Mouse (Mus musculus): ENCODE data around the gene Adarb2. TPM values are rescaled to one million over a fixed set of nuclear protein-coding genes. Genes with fewer than 3 reads are reported as not detected.

The Adarb2 gene
- total and polyA plus RNA-seq, 3 experiments, result not detected

GRCm38 (mm10) chr13:8406020-8406419 lies 203.4 kb downstream of the Adarb2 start:
- Histone ChIP-seq H3K9me3 (replicated peaks; ENCODE audit: low read length) (no peaks in the 10 kb centered on the region), H3K9ac (ENCODE audit: insufficient read depth, low read depth) (no peak overlapping the region), H3K27ac (ENCODE audit: insufficient read depth, low read depth) (no peak overlapping the region), H3K4me2 (ENCODE audit: insufficient read depth, low read depth, poor library complexity, severe bottlenecking) (no peak overlapping the region), H3K36me3 (replicated peaks in 1 of 2; ENCODE audit: control insufficient read depth in 1 of 2, insufficient read depth in 1 of 2, low read length in 1 of 2) (no peaks in the 10 kb centered on the region), H3K27me3 (replicated peaks) (no peaks in the 10 kb centered on the region), H3K4me3 (replicated peaks in 1 of 3; ENCODE audit: low read depth in 2 of 3, low read length in 2 of 3, poor library complexity in 1 of 3) (no peak overlapping the region), H3K79me2 (replicated peaks; ENCODE audit: control insufficient read depth, extremely low read depth, insufficient read depth, poor library complexity, severe bottlenecking) (no peaks in the 10 kb centered on the region), H3K4me1 (ENCODE audit: control insufficient read depth in 1 of 2, insufficient read depth in 2 of 2) (no peaks in the 10 kb centered on the region)
- no peak for DNase-seq (ENCODE audit: extremely low read depth)
- dilution Hi-C loops (cut with MboI; ENCODE audit: extremely low pct_ligation_motif_present, extremely low pct_unique_long_range_greater_than_20kb, low sequenced_read_pairs), result no loop called here
- TF ChIP-seq RAD21 (IDR thresholded peaks at IDR 0.05; ENCODE audit: low read depth, low read length) (no peak), CTCF (conservative IDR thresholded peaks at IDR 0.05 in 1 of 2, IDR thresholded peaks at IDR 0.05 in 1 of 2; ENCODE audit: low read depth in 2 of 2, low read length in 2 of 2) (no peak), MYC (IDR thresholded peaks at IDR 0.05; ENCODE audit: low read depth, low read length) (no peak)
- in situ Hi-C loops (cut with MboI; ENCODE audit: low pct_ligation_motif_present, low pct_unique_long_range_greater_than_20kb, low sequenced_read_pairs), result no loop called here

GRCm38 (mm10) chr13:8410353-8411318 lies 208.0 kb downstream of the Adarb2 start:
- H3K9ac ChIP-seq (ENCODE audit: insufficient read depth, low read depth), result no peak overlapping the region
- DNase-seq (ENCODE audit: extremely low read depth), result no peak
- H3K4me2 ChIP-seq (ENCODE audit: insufficient read depth, low read depth, poor library complexity, severe bottlenecking), result no peak overlapping the region
- no peaks in the 10 kb centered on the region for H3K79me2 ChIP-seq (replicated peaks; ENCODE audit: control insufficient read depth, extremely low read depth, insufficient read depth, poor library complexity, severe bottlenecking)
- in situ Hi-C loops (cut with MboI; ENCODE audit: low pct_ligation_motif_present, low pct_unique_long_range_greater_than_20kb, low sequenced_read_pairs), result no loop called here
- no peaks in the 10 kb centered on the region for H3K9me3 ChIP-seq (replicated peaks; ENCODE audit: low read length)
- no peaks in the 10 kb centered on the region for H3K4me1 ChIP-seq (ENCODE audit: control insufficient read depth in 1 of 2, insufficient read depth in 2 of 2)
- no peaks in the 10 kb centered on the region for H3K27me3 ChIP-seq (replicated peaks)
- H3K36me3 ChIP-seq (replicated peaks in 1 of 2; ENCODE audit: control insufficient read depth in 1 of 2, insufficient read depth in 1 of 2, low read length in 1 of 2), result no peaks in the 10 kb centered on the region
- H3K27ac ChIP-seq (ENCODE audit: insufficient read depth, low read depth), result no peak overlapping the region
- dilution Hi-C loops (cut with MboI; ENCODE audit: extremely low pct_ligation_motif_present, extremely low pct_unique_long_range_greater_than_20kb, low sequenced_read_pairs), result no loop called here
- H3K4me3 ChIP-seq (replicated peaks in 1 of 3; ENCODE audit: low read depth in 2 of 3, low read length in 2 of 3, poor library complexity in 1 of 3), result no peak overlapping the region
- TF ChIP-seq NELFE (IDR thresholded peaks at IDR 0.05; ENCODE audit: low read depth, low read length) (no peak), MAFK (IDR thresholded peaks at IDR 0.05; ENCODE audit: insufficient replicate concordance, low read length) (no peak), MEF2A (IDR thresholded peaks at IDR 0.05; ENCODE audit: borderline replicate concordance, low read depth, low read length) (no peak), TBP (conservative IDR thresholded peaks at IDR 0.05; ENCODE audit: low read depth, low read length) (no peak), HCFC1 (IDR thresholded peaks at IDR 0.05; ENCODE audit: low read depth, low read length) (no peak), USF2 (conservative IDR thresholded peaks at IDR 0.05; ENCODE audit: low read depth, low read length) (no peak), RCOR1 (conservative IDR thresholded peaks at IDR 0.05; ENCODE audit: low read depth, low read length) (no peak), ETS1 (conservative IDR thresholded peaks at IDR 0.05; ENCODE audit: low read depth, low read length) (no peak), CTCF (conservative IDR thresholded peaks at IDR 0.05 in 1 of 2, IDR thresholded peaks at IDR 0.05 in 1 of 2; ENCODE audit: low read depth in 2 of 2, low read length in 2 of 2) (no peak), ZC3H11A (IDR thresholded peaks at IDR 0.05; ENCODE audit: low read depth, low read length) (no peak), JUN (IDR thresholded peaks at IDR 0.05; ENCODE audit: insufficient read depth, low read depth, low read length) (no peak), MXI1 (IDR thresholded peaks at IDR 0.05; ENCODE audit: low read depth, low read length) (no peak), EP300 (IDR thresholded peaks at IDR 0.05; ENCODE audit: low read length) (no peak), POLR2AphosphoS2 (IDR thresholded peaks at IDR 0.05; ENCODE audit: low read depth, low read length) (no peak), NRF1 (IDR thresholded peaks at IDR 0.05; ENCODE audit: low read depth, low read length) (no peak), E2F4 (IDR thresholded peaks at IDR 0.05; ENCODE audit: insufficient replicate concordance, low read depth, low read length) (no peak)
